ENCODE assay signal across 8 mouse cellular contexts in genomic region chr6:113690400-113691083, GRCm38 (mm10). TPM values are rescaled to one million over a fixed set of nuclear protein-coding genes. Genes with fewer than 3 reads are reported as not detected.
DNase-seq lines count a peak whose midpoint lies in the region; ATAC-seq and TF ChIP-seq lines count a peak whose summit lies in the region.

No protein-coding gene starts in this region.

- peak; percentile 66 for DNase-seq in ES-E14 (ENCODE audit: low read depth, low spot score)
- peak; percentile 81 for DNase-seq in adrenal gland, postnatal 10 days
- peak; percentile 67 for DNase-seq in forelimb bud, embryonic 11.5 days (ENCODE audit: low read depth, low spot score)
- DNase-seq in kidney, adult 11 months = peak; percentile 91
- no peak for DNase-seq in cerebellum, postnatal 14 days
- DNase-seq in cerebellum, adult 11 months = no peak

- H3K27ac ChIP-seq in ES-E14 (ENCODE audit: insufficient read depth, low read depth, low read length, poor library complexity, severe bottlenecking) = peak overlapping the region; percentile 87
- peak overlapping the region; percentile 88 for H3K27ac ChIP-seq in lung, embryonic 15.5 days
- H3K27ac ChIP-seq in small intestine, adult 2 months (ENCODE audit: insufficient read depth, low read depth, low read length) = peak overlapping the region; percentile 80

- WGBS in lung, embryonic 15.5 days = 1% methylated on average over 14 of the region's 14 CpGs
- 5% methylated on average over 14 of the region's 14 CpGs for WGBS in small intestine, adult 2 months

- peak; percentile 69; the same call in 1 of the 2 replicates for ATAC-seq in lung, embryonic 15.5 days (ENCODE audit: borderline replicate concordance, extremely low read depth, low FRiP score, low TSS enrichment)

- in situ Hi-C loops in ES-E14 (cut with MboI; ENCODE audit: low sequenced_read_pairs in 2 of 2, unreplicated experiment in 2 of 2) = no loop called here

- peak overlapping the region; percentile 69 for H3K9ac ChIP-seq in ES-E14 (ENCODE audit: insufficient read depth, low read depth, low read length, poor library complexity, severe bottlenecking)
- 0 out of 2 replicates have a peak overlapping the region, but pooled peaks have one; percentile 28 for H3K9ac ChIP-seq in lung, embryonic 15.5 days

- no peaks in the 10 kb centered on the region for H3K27me3 ChIP-seq in lung, embryonic 15.5 days
- no peaks in the 10 kb centered on the region for H3K27me3 ChIP-seq in small intestine, adult 2 months (ENCODE audit: control insufficient read depth, insufficient read depth, low read length)

- H3K4me2 ChIP-seq in lung, embryonic 15.5 days = peak overlapping the region; percentile 50

- peaks cover 8% of the 10 kb centered on the region; the same call in 1 of the 2 replicates for H3K36me3 ChIP-seq in ES-E14 (ENCODE audit: control insufficient read depth, insufficient read depth, low read length, poor library complexity, severe bottlenecking)
- peaks cover 5% of the 10 kb centered on the region; the same call in 1 of the 2 replicates for H3K36me3 ChIP-seq in lung, embryonic 15.5 days
- H3K36me3 ChIP-seq in small intestine, adult 2 months (ENCODE audit: control insufficient read depth, insufficient read depth, low read length) = peaks cover 55% of the 10 kb centered on the region

- TF ChIP-seq CTCF in small intestine, adult 2 months (IDR thresholded peaks at IDR 0.05; ENCODE audit: extremely low read depth, insufficient read length, insufficient replicate concordance, low read depth, low read length) = no peak

- no peak for TF ChIP-seq POLR2A in small intestine, adult 2 months (IDR thresholded peaks at IDR 0.05; ENCODE audit: low read depth, low read length)

- H3K4me3 ChIP-seq in ES-E14 (ENCODE audit: insufficient read depth in 1 of 2, low read depth in 1 of 2, low read length in 2 of 2, poor library complexity in 1 of 2, severe bottlenecking in 1 of 2) = peak overlapping the region; percentile 22 to 56; a peak in 2 of 4 replicates
- peak overlapping the region; percentile 13 for H3K4me3 ChIP-seq in lung, embryonic 15.5 days
- peak overlapping the region; percentile 11 for H3K4me3 ChIP-seq in small intestine, adult 2 months (ENCODE audit: low read depth, low read length)

- H3K4me1 ChIP-seq in ES-E14 (ENCODE audit: control insufficient read depth in 2 of 2, insufficient read depth in 2 of 2, low read length in 2 of 2, poor library complexity in 1 of 2) = peaks cover 8 to 17% of the 10 kb centered on the region in 2 experiments
- peaks cover 21% of the 10 kb centered on the region for H3K4me1 ChIP-seq in lung, embryonic 15.5 days
- peaks cover 20% of the 10 kb centered on the region for H3K4me1 ChIP-seq in small intestine, adult 2 months (ENCODE audit: control insufficient read depth, insufficient read depth, insufficient read length, low read length)

- no peaks in the 10 kb centered on the region for H3K9me3 ChIP-seq in ES-E14 (ENCODE audit: control insufficient read depth, insufficient read depth, low read depth, low read length)
- H3K9me3 ChIP-seq in lung, embryonic 15.5 days = no peaks in the 10 kb centered on the region

TF ChIP-seq in ES-E14, 5 proteins besides CTCF, POLR2A, EP300 and RAD21:
- TF ChIP-seq MAFK (IDR thresholded peaks at IDR 0.05; ENCODE audit: insufficient read depth, low read depth, low read length) (no peak), HCFC1 (IDR thresholded peaks at IDR 0.05; ENCODE audit: borderline replicate concordance, insufficient read depth, low read length) (0 out of 2 replicates have a peak, but pooled peaks have one; percentile 17)
TF ChIP-seq in ES-E14: peak in this region for 1.

RNA-seq across cellular contexts. Expression of gene Tatdn2, which starts 6.3 kb away (rescaled TPM):
- 62.6 and 70.6 TPM in 2 replicates for total RNA-seq in ES-E14 (2012; rRNA removed)
- 10 to 100 TPM; 53.5 to 58.7 TPM for total RNA-seq in adrenal gland, postnatal 10 days (2021)
- 0.37 and 0.67 TPM in 2 replicates for polyA plus RNA-seq in lung, embryonic 15.5 days (2015; fragmentation: Nextera tagmentation; extraction: Ambion mirVana)
- 11.3 and 16.6 TPM in 2 replicates for polyA plus RNA-seq in small intestine, adult 2 months (2012; rRNA removed)

RNA-seq across cellular contexts. Expression of gene Ghrl, which starts 29.1 kb away (rescaled TPM):
- 1.8 and 2.3 TPM in 2 replicates for total RNA-seq in ES-E14 (2012; rRNA removed)
- total RNA-seq in adrenal gland, postnatal 10 days (2021) = not detected
- 0.72 TPM in 1 of 2 replicates, not detected in the other for polyA plus RNA-seq in lung, embryonic 15.5 days (2015; fragmentation: Nextera tagmentation; extraction: Ambion mirVana)
- polyA plus RNA-seq in small intestine, adult 2 months (2012; rRNA removed) = 14.0 and 50.2 TPM in 2 replicates

RNA-seq across cellular contexts. Expression of gene Sec13, which starts 50.0 kb away (rescaled TPM):
- 140 and 187 TPM in 2 replicates for total RNA-seq in ES-E14 (2012; rRNA removed)
- 100 to 1,000 TPM; 103 to 113 TPM for total RNA-seq in adrenal gland, postnatal 10 days (2021)
- 275 and 278 TPM in 2 replicates for polyA plus RNA-seq in lung, embryonic 15.5 days (2015; fragmentation: Nextera tagmentation; extraction: Ambion mirVana)
- 168 and 249 TPM in 2 replicates for polyA plus RNA-seq in small intestine, adult 2 months (2012; rRNA removed)

RNA-seq across cellular contexts. Expression of gene Irak2, which starts 52.3 kb away (rescaled TPM):
- total RNA-seq in ES-E14 (2012; rRNA removed) = 12.6 and 22.0 TPM in 2 replicates
- total RNA-seq in adrenal gland, postnatal 10 days (2021) = 10 to 100 TPM; 15.8 to 23.3 TPM
- polyA plus RNA-seq in lung, embryonic 15.5 days (2015; fragmentation: Nextera tagmentation; extraction: Ambion mirVana) = 5.2 and 6.4 TPM in 2 replicates
- 35.4 and 97.6 TPM in 2 replicates for polyA plus RNA-seq in small intestine, adult 2 months (2012; rRNA removed)

Comparison
In these comparisons a context has a peak if more than half of its experiments do, and no peak if none do; other contexts are left out.
1. DNase-seq: peak in ES-E14 (single experiment), adrenal gland, postnatal 10 days (single experiment), forelimb bud, embryonic 11.5 days (single experiment) and kidney, adult 11 months (single experiment); none in cerebellum, postnatal 14 days (0 of 2) and cerebellum, adult 11 months (single experiment).
2. Peak in every context shown above with its lines, with median percentiles within 50 percentile points of each other: H3K27ac ChIP-seq and H3K4me3 ChIP-seq.